Mouse (Mus musculus) mature B cell (primary cell): ENCODE results near the gene Atp6v0a4.

Experiments used
- in situ Hi-C: fragments of 300-500 bp; cut with MboI; formaldehyde crosslinking; loops from 2 replicates; pipeline ENCODE4 v1.14.3; 2019

Gene Atp6v0a4

DNA sequence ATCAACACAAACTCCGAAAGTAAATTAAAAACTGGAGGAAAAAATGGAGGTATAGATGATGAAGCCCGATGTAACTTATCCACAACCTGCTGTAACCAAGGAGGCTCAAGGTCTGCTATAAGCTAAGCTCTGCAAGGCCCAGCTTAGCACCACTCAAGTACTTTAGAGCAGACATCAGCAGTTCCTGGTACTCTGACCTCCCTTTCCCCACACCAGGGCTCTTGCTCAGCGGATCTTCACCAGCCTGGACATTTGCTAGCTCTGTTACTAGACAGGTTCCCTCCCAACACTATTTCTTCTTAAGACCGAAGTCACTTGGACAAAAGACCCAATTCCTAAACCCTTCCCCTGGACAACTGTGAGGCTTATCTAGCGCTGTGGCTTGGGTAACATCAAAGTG lies 496 bp upstream of the Atp6v0a4 start:
- in situ Hi-C loops: no loop called here

- in situ Hi-C loops: no loop called here
Measured at GRCm38 (mm10) chr6:38123471-38124206, 747 bp downstream of the Atp6v0a4 start.

DNA sequence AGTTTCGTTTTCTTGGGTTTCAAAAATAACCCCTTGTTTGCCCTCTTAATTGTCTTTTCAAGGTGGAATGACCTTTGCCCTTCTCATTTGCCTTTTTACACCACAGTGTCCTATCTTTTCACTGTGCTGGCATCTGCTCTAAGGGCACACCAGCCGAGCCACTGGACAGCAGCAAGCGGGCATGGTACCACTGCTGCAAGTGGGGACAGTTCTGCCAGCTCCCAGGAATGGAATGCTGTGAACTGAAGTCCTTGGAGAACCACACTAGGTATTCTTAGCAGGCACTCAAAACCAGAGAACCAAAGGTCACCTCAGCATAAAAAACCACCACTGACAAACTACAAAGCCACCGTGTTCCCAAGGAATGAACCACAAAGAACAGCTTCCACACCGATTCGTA lies 1.6 kb downstream of the Atp6v0a4 start:
- in situ Hi-C loops: no loop called here

DNA sequence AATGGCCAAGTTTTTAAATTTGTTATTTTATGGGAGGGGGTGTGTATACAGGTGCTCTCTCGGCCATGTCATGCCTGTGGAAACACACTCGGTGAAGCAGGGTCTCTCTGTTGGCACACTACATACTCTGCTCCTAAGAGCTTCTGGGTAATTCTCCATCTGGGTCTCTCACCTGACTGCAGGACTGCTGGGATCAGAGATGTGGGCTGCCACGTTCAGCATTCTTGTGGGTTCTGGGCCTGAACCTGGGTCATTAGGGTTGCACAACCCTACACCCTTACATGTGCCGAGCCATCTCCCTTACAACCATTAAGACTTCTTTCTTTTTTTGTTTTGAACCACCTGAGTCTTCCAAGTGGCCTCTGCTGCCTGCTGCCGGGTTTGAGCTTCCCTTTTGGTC lies 2.5 kb downstream of the Atp6v0a4 start:
- in situ Hi-C loops: no loop called here

DNA sequence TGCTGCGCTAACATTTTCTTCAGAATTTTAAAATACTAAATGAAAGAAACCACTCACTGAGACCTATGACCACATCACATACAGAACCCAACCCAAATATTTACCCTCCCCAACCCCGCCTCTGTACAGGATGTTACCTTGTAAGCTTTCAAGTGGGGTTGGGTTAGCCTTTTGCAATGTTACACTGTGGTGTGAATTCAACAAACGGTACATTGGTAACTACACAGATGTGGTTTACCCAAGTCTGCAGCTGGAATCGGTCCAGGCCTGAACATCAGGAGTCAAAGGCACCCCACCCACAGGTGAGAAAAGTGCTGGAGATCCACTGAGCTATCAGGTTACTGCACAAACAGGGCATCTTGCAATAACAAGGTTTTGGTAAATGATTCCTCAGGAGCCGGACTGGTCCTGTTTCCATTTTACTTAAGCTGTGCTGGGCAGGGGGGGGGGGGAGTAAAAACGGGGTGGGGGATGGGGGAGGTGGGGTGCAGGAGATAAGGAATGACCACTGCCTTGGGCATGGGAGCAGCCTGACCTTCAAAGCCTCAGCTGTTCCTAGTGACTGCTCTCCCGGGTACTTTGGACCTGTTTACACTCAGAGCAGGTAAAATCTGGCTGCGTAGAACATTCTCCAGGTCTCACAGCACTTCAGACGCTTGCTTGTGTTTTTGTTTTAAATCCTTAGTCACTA lies 3.6 kb downstream of the Atp6v0a4 start:
- in situ Hi-C loops: no loop called here

DNA sequence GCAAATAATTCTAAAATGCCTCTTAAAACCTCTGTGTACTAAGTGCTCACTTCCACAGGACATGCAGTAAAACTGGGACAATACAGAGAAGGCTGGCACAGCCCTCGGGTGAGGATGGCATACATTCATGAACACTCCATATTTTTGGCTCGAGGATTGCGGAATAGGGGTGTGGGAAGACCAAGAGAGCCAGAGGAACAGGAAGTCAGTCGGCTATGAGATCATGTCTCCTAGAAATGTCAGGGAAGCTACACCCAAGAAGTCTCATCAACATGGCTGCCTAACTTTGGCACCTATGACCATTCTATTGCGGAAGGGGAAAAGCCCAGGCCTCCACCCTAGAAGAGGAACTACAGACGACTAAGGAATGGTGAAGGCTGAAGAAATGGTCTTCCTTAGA lies 6.0 kb downstream of the Atp6v0a4 start:
- in situ Hi-C loops: no loop called here

DNA sequence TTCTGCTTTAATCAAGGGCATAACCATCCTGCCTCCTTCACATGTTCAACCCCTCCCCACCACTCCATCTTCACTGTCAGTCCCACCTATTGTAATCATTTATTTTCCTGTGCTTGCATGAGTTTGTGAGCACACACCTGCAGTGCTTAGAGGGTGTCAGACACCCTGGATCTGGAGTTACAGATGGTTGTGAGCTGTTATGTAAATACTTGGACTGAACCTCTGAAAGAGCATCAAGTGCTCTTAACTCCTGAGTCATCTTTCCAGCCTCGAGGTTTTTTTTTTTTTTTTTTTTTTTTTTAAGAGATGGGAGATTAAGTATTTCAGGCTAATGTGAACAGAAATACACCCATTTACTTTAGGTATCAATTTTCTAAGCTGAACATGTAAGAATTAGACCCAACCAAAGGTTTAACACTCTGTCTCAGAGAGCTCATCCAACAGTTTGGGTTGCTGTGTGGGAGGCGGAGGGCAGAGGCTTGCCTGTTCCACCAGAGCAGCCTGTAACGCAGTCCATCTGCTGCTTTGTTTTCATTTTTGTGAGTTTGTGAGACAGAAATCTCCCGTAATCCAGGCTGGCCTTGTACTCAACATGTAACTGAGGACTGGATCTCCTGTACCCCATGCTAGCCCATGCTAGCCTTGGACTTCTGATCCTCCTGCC lies 8.1 kb downstream of the Atp6v0a4 start:
- in situ Hi-C loops: no loop called here

GRCm38 (mm10) chr6:38110859-38111258 lies 13.5 kb downstream of the Atp6v0a4 start:
- in situ Hi-C loops: no loop called here

DNA sequence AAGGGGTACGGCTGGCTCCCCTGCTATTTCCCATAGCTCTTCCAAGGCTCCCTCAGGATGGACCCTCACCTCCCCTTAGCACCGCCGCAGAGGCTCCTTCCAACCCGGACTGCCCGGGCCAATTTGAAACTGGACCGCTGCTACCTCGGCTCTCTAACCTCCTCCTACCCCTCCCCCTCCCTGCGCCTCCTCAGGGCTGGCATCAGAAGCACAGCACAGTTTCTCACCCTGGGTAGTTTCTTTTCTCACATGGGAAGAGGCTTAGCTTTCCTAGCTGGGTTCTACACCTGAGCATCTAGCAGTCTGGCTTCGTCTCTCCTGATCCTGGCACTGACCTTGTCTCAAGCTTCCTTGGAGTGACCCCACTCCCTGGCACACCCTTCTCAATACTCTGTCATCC lies 14.5 kb downstream of the Atp6v0a4 start:
- in situ Hi-C loops: no loop called here

DNA sequence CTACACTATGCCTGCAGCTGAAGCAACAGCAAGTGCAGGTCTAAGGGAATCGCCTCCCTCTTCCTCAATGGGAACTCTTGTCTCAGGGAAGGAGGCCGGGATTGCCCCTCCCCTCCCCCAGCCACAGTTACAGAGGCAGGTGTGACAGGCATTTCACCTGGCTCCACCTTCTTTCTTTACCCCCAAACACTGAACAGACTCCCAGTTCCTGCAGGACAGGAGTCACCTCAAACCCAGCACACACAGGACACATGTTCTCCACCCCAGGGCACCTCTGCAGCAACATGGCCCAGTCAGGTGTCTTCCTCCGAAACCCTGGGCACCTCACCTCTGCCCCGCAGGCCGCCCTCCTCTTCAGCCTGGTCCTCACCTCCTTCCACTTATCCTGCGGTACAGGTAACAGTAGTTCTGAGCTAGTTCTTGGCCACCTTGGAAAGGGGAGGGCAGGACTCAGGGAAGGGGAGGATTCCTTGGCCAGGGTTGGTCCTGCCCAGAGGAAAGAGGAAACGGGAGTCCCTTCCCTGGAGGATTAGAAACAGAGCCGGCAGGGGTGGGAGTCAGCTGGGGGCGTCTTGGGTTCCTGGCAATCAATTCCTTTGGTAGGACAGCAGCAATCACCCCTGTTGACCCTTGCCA lies 15.1 kb downstream of the Atp6v0a4 start, which contains the start of gene Tmem213:
Gene Tmem213, plus strand, starts transcription at position 96 of the 636 bp plus-strand sequence.
- in situ Hi-C loops: no loop called here

GRCm38 (mm10) chr6:38108449-38108848 lies 15.9 kb downstream of the Atp6v0a4 start:
- in situ Hi-C loops: no loop called here

- in situ Hi-C loops: no loop called here
Measured at GRCm38 (mm10) chr6:38105924-38106323, 18.5 kb downstream of the Atp6v0a4 start.

- in situ Hi-C loops: no loop called here
Measured at GRCm38 (mm10) chr6:38103775-38104174, 20.6 kb downstream of the Atp6v0a4 start.

- in situ Hi-C loops: no loop called here
Measured at GRCm38 (mm10) chr6:38102216-38102795, 22.1 kb downstream of the Atp6v0a4 start.

- in situ Hi-C loops: no loop called here
Measured at GRCm38 (mm10) chr6:38096961-38097370, 27.4 kb downstream of the Atp6v0a4 start.

- in situ Hi-C loops: no loop called here
Measured at GRCm38 (mm10) chr6:38094701-38095100, 29.7 kb downstream of the Atp6v0a4 start.

- in situ Hi-C loops: no loop called here
Measured at GRCm38 (mm10) chr6:38092539-38092938, 31.8 kb downstream of the Atp6v0a4 start.

GRCm38 (mm10) chr6:38087242-38088026 lies 37.0 kb downstream of the Atp6v0a4 start:
- in situ Hi-C loops: no loop called here

DNA sequence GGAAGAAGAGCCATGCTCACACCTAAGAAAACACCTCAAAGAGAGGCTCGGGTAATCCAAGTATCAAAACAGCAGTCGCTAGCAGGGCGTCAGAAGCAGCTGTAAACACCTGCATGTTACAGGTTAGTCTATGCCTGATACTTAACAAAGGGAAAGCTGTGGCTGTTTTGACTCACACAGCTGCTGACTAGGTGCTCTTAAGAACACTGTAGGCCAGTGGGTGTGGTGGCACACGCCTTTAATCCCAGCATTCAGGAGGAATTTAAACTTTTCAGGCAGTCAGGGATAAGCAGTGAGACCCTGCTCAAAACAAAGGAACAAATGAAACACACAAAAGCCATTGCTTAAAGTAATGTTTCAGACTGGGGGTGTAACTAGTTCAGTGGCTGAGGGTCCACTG lies 41.2 kb downstream of the Atp6v0a4 start:
- in situ Hi-C loops: no loop called here

DNA sequence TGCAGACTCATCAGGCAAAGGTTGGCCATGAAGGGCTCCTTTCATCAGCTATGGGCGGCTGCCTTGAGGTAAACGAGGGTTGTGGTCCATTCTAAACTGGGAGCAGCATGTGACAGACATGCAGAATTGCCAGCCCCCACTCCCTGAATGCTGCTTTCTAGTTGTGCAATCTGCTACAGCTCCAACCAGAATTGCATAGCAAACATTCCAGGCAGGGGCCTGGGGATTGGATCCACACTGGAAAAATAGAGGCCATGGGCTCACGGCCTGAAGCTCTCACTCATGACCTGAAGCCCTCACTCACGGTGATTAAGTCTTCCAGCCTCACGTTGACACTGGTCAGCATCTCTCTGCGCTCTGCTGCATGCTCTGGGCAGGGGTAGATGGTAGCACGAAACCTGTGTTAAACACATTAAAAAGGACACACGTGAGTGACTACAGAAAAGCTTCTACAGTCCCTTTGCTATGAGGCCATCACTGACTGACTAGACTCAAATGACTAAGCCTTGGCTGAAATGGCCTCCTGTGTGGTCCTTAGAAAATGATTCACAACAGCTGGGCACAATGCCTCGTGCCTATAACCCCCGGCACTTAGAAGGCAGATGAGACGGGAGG lies 42.6 kb downstream of the Atp6v0a4 start:
- in situ Hi-C loops: no loop called here

GRCm38 (mm10) chr6:38080364-38080763 lies 44.0 kb downstream of the Atp6v0a4 start:
- in situ Hi-C loops: no loop called here
